ENCODE assay signal across 11 mouse cellular contexts in genomic region chr8:127125686-127126683, GRCm38 (mm10).
DNase-seq lines count a peak whose midpoint lies in the region; ATAC-seq and TF ChIP-seq lines count a peak whose summit lies in the region.
"Had no signal": no experiment of that assay in that cellular context is flagged by ENCODE, and none has a peak within 500 bp of the region (broad histone marks: within the 10 kb centered on the region; RNA-seq: fewer than 3 reads in every experiment).

No protein-coding gene starts in this region.

- no peak for TF ChIP-seq EP300 in liver, embryonic 14.5 days (IDR thresholded peaks at IDR 0.05; ENCODE audit: low read depth)

- no peak overlapping the region for H3K9ac ChIP-seq in liver, embryonic 14.5 days (replicated peaks)

- H3K27ac ChIP-seq in liver, embryonic 14.5 days: no peak overlapping the region
- H3K27ac ChIP-seq: heart, adult 2 months had no signal

- H3K4me2 ChIP-seq in liver, embryonic 14.5 days (ENCODE audit: low read depth): peak overlapping the region; percentile 31

- no peak for TF ChIP-seq CTCF in liver, embryonic 14.5 days (IDR thresholded peaks at IDR 0.05; ENCODE audit: low read depth)

- H3K4me3 ChIP-seq in liver, embryonic 14.5 days (ENCODE audit: insufficient read depth in 1 of 2, low read depth in 2 of 2, low read length in 2 of 2): 0 out of 4 replicates have a peak overlapping the region, but pooled peaks of 1 of the 2 experiments have one; percentile 10
- H3K4me3 ChIP-seq: heart, adult 2 months had no signal

- ATAC-seq in liver, embryonic 14.5 days (ENCODE audit: insufficient read depth): peak; percentile 40; the same call in 1 of the 2 replicates

- H3K9me3 ChIP-seq in liver, embryonic 14.5 days (ENCODE audit: control insufficient read depth, low read length): no peaks in the 10 kb centered on the region

- H3K4me1 ChIP-seq in liver, embryonic 14.5 days (replicated peaks; ENCODE audit: control insufficient read depth in 2 of 2, insufficient read depth in 2 of 2, low read length in 1 of 2): peaks cover 0 to 7% of the 10 kb centered on the region in 2 experiments; a peak in 2 of 4 replicates

- no peaks in the 10 kb centered on the region for H3K27me3 ChIP-seq in liver, embryonic 14.5 days (ENCODE audit: control insufficient read depth, insufficient read depth, low read length)

- DNase-seq in embryo, embryonic 10.5 days (ENCODE audit: low spot score): peak; percentile 51
- DNase-seq in embryo, embryonic 10 days (ENCODE audit: low spot score): no peak
- peak; percentile 30 for DNase-seq in kidney, postnatal 10 days
- no peak for DNase-seq in kidney, adult 8-10 months
- peak; percentile 51 for DNase-seq in embryo, embryonic 11 days
- no peak for DNase-seq in liver, embryonic 14.5 days (ENCODE audit: low read depth in 3 of 3, low spot score in 3 of 3)
- DNase-seq in left cerebral cortex, adult 18-20 months (ENCODE audit: low spot score in 2 of 2): no peak
- DNase-seq in left cerebral cortex, adult 9 months (ENCODE audit: low spot score in 2 of 2): no peak
- DNase-seq: cerebellum, adult 9-11 months; heart, adult 2 months; kidney, adult 2 months had no signal

- 54% methylated on average over 11 of the region's 11 CpGs for WGBS in liver, embryonic 14.5 days (ENCODE audit: insufficient replicate concordance)

- H3K36me3 ChIP-seq in liver, embryonic 14.5 days (replicated peaks; ENCODE audit: control insufficient read depth, insufficient read depth, low read depth): no peaks in the 10 kb centered on the region

Comparison
In these comparisons a context has a peak if more than half of its experiments do, and no peak if none do; other contexts are left out.
1. DNase-seq: peak in embryo, embryonic 10.5 days (single experiment), kidney, postnatal 10 days (single experiment) and embryo, embryonic 11 days (single experiment); none in embryo, embryonic 10 days (single experiment), kidney, adult 8-10 months (0 of 2), liver, embryonic 14.5 days (0 of 3), left cerebral cortex, adult 18-20 months (0 of 2) and left cerebral cortex, adult 9 months (0 of 2).